Mouse (Mus musculus) brain, embryonic 14.5 days (tissue): ENCODE data around the gene Nt5c3b. TPM values are rescaled to one million over a fixed set of nuclear protein-coding genes. Genes with fewer than 3 reads are reported as not detected.

Experiments used
- DNase-seq: peaks from one replicate; pipeline ENCODE4 v3.0.0-alpha.2; 2011; ENCODE audit warnings: low read depth
- CTCF ChIP-seq: fragments of 200-500 bp; IDR thresholded peaks from 2 replicates; pipeline ENCODE4 v1.5.1; 2012; ENCODE audit warnings: inconsistent platforms, mild to moderate bottlenecking, moderate library complexity, borderline replicate concordance; ENCODE audit not compliant: insufficient read depth, insufficient read length; ENCODE audit errors: extremely low read depth
- POLR2A ChIP-seq: fragments of 200-500 bp; IDR thresholded peaks from 2 replicates; pipeline ENCODE4 v1.6.1; 2012; ENCODE audit warnings: mild to moderate bottlenecking, inconsistent platforms, borderline replicate concordance; ENCODE audit not compliant: poor library complexity, insufficient read depth, insufficient read length, severe bottlenecking; ENCODE audit errors: extremely low read depth
- polyA plus RNA-seq: library from polyadenylated mRNA; depleted of rRNA; stranded (reverse); fragments of >200 nt; gene quantifications from 2 replicates; pipeline ENCODE4 v1.2.3, GENCODE M21; 2012

The Nt5c3b gene
- polyA plus RNA-seq, 1 experiment: 99.3 TPM

GRCm38 (mm10) chr11:100423836-100424235, 17.8 kb downstream of the Nt5c3b start:
- no peak for DNase-seq
- TF ChIP-seq CTCF (no peak), POLR2A (no peak)

- no peak for TF ChIP-seq CTCF
- TF ChIP-seq POLR2A: no peak
Measured at GRCm38 (mm10) chr11:100421537-100421936, 20.1 kb downstream of the Nt5c3b start.

GRCm38 (mm10) chr11:100414914-100415822, 26.4 kb downstream of the Nt5c3b start, which contains the start of gene Fkbp10:
Fkbp10 (plus strand) TSS chr11:100415697.
- TF ChIP-seq POLR2A: no peak
- peak; percentile 43 for DNase-seq

More at GRCm38 (mm10) chr11:100421537-100421936, 20.1 kb downstream of the Nt5c3b start:
- no peak for DNase-seq

DNA sequence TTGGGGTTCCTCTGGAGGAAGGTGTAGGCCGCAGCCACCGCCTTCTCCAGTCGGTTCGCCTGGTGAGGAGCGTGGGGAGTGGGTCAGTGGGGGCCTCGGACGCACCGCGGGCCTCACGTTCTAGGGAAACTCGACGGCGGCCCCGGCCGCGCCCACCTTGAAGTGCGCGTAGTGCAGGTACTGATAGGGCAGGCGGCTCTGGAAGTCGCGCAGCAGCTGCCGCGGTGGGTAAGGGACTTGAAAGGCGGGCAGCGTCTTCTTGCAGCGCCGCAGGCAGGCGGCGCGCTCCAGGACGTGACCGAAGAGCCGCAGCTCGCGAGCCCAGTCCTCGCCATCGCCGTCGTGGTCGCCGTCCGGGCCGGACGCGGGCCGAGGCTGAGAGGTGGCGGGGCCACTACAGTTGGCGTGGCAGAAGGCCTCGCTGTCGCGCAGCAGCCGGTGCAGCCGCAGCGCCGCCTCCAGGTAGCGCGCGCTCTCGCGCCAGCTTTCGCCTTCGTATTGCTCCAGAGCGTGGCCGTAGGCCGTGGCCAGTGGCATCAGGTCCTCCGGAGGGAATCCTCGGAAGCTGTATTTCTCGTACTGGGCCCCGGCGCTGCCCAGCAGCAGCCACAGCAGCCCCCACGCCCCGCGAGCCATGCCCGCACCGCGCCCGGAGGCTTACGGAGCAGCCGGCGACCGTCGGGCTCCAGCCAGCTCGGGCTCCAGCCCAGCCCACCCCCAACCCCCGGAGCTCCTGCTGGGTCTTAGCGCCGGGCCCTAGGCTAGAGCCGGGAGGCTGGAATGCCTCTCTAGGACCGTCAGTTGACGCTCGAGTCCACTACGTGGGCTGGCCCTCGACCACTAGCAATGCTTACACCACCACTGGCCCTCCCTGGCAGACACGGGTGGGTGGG, 27.3 kb downstream of the Nt5c3b start, which contains the start of gene P3h4:
P3h4 (minus strand) TSS at position 816 of the 893 bp plus-strand sequence.
- peak; percentile 90 for DNase-seq
- TF ChIP-seq POLR2A: peak; percentile 56
- peak; percentile 61 for TF ChIP-seq CTCF

- TF ChIP-seq CTCF (no peak), POLR2A (no peak)
- no peak for DNase-seq
Measured at GRCm38 (mm10) chr11:100413541-100413940, 28.1 kb downstream of the Nt5c3b start.

- DNase-seq: no peak
- TF ChIP-seq CTCF: no peak
- no peak for TF ChIP-seq POLR2A
Measured at GRCm38 (mm10) chr11:100411736-100412135, 29.9 kb downstream of the Nt5c3b start.

DNA sequence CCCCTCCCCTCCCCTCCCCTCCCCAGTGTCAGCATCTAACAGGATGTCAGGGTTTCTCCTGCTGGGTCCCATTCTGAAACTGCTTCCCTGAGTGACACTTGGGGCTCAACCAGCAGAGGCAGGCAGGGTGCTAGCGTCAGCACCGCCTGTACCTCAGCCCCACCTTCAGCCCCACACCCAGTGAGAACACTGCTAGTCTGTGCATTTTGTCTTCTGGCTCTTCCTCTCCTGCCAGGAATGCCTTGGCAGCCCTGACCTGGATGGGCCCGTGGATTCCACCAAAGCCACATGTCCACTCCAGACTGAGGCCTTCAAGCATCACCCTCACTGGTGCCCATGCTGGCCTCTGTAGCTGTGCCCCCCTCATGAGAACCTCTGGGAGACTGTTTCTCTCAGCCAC, 31.9 kb downstream of the Nt5c3b start:
- no peak for DNase-seq
- TF ChIP-seq CTCF (no peak), POLR2A (no peak)

DNA sequence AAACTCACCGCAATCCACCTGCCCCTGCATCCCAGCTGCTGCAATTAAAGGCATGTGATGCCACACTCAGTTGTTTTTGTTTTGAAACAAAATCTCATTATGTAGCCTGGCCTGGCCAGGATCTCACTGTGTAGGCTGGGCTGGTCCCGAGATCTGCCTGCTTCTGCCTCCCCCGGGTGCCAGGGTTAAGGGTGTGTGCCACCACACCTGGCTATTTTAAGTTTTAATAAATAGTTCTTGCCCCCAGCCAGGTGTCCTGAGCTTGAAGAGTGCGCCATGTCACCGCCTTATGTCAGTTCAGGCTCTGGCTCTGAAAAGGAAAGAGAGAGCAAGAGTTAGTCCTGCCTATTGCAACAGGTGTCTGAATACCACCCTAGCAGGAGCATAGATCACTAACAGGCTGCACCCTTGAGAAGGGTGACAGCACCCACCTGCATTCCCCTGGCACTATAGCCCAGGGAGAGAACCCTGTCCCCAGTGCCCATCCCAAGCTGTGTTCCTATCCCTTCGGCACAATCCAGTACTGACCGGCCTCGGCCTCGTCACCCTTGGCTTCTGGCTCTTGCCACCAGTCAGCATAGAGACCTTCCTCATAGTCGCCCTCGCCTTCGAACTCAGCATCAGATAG, 32.7 kb downstream of the Nt5c3b start:
- no peak for TF ChIP-seq CTCF
- TF ChIP-seq POLR2A: no peak
- no peak for DNase-seq

DNA sequence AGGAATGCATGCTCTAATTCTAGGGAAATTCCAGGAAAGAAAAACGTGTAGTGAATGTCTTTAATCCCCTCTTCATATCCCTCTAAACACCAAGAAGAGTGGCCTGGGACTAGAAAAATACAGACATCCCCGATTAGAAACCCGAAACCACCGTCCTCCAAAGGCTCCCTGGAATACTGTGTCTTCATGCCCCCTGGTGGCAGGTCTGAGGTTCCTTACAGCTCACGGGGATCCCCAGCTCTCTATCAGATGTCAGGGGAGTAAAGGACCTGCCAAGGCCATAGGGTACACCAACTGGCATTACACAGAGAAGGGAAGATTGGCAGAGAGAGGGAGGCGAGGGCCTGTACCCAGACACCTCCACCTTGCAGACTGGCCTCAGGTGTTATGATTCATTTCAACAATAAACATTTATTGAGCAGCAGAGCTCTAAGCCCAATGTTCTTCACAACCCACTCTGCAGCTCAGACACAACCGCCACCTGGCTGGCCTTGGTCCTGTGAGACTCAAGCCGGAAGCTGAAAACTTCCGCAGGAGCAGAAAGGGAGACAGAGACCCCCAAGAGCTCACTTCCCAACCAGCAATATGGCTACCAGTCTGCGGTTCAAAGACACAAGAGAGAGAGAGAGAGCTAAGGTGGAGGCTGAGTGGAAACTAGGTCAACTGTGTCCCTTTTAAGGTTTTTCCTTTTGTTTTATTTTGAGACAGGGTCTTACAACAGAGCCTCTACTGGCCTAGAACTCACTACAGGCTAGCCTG, 33.4 kb downstream of the Nt5c3b start:
- peak; percentile 71 for DNase-seq
- TF ChIP-seq CTCF: peak; percentile 76
- no peak for TF ChIP-seq POLR2A

- TF ChIP-seq POLR2A: no peak
- no peak for TF ChIP-seq CTCF
- no peak for DNase-seq
Measured at GRCm38 (mm10) chr11:100406995-100407705, 34.5 kb downstream of the Nt5c3b start.

- TF ChIP-seq POLR2A: no peak
- TF ChIP-seq CTCF: no peak
- no peak for DNase-seq
Measured at GRCm38 (mm10) chr11:100406273-100406672, 35.3 kb downstream of the Nt5c3b start.
